In genomic region chr13:42049774-42050125, GRCm38 (mm10) we compare ENCODE assay signal across 8 mouse cellular contexts. TPM values are rescaled to one million over a fixed set of nuclear protein-coding genes. Genes with fewer than 3 reads are reported as not detected.
DNase-seq lines count a peak whose midpoint lies in the region; ATAC-seq and TF ChIP-seq lines count a peak whose summit lies in the region.

No protein-coding gene starts in this region.

- peak overlapping the region; percentile 79 for H3K4me2 ChIP-seq in heart, postnatal 0 days (ENCODE audit: low read depth, low read length)
- peak overlapping the region; percentile 82 for H3K4me2 ChIP-seq in forebrain, postnatal 0 days (ENCODE audit: low read depth)

- peak overlapping the region; percentile 85 for H3K9ac ChIP-seq in heart, postnatal 0 days (replicated peaks; ENCODE audit: low read depth, low read length)
- H3K9ac ChIP-seq in MEL (ENCODE audit: control insufficient read depth, low read depth, low read length, poor library complexity, severe bottlenecking) = peak overlapping the region; percentile 81
- H3K9ac ChIP-seq in forebrain, postnatal 0 days = peak overlapping the region; percentile 58

- no peak for TF ChIP-seq EP300 in heart, postnatal 0 days (IDR thresholded peaks at IDR 0.05; ENCODE audit: low read depth)
- no peak for TF ChIP-seq EP300 in MEL (IDR thresholded peaks at IDR 0.05; ENCODE audit: low read depth in 1 of 2, low read length in 2 of 2)

- H3K27ac ChIP-seq in heart, postnatal 0 days (ENCODE audit: low read depth) = peak overlapping the region; percentile 86
- H3K27ac ChIP-seq in MEL (ENCODE audit: control insufficient read depth, low read depth, low read length) = peak overlapping the region; percentile 38; the same call in 1 of the 2 replicates
- H3K27ac ChIP-seq in forebrain, postnatal 0 days (ENCODE audit: low read depth, low read length) = 0 out of 2 replicates have a peak overlapping the region, but pooled peaks have one; percentile 23

- H3K79me2 ChIP-seq in MEL (ENCODE audit: control insufficient read depth, insufficient read depth, low read length, poor library complexity) = peaks cover 3% of the 10 kb centered on the region; the same call in 1 of the 2 replicates

- ATAC-seq in heart, postnatal 0 days (ENCODE audit: insufficient read depth, low read depth) = no peak
- ATAC-seq in forebrain, postnatal 0 days = no peak
- ATAC-seq in megakaryocyte progenitor cell, adult 5-6 weeks (replicated peaks; ENCODE audit: poor library complexity) = no peak

- peak overlapping the region; percentile 93 for H3K4me3 ChIP-seq in heart, postnatal 0 days (ENCODE audit: low read depth, low read length)
- peak overlapping the region; percentile 65 to 69 for H3K4me3 ChIP-seq in MEL (ENCODE audit: control insufficient read depth in 1 of 2, insufficient read depth in 1 of 2, low read depth in 2 of 2, low read length in 2 of 2)
- peak overlapping the region; percentile 42 for H3K4me3 ChIP-seq in forebrain, postnatal 0 days (ENCODE audit: low read depth, low read length)

- no peak for TF ChIP-seq RAD21 in MEL (IDR thresholded peaks at IDR 0.05; ENCODE audit: low read depth, low read length)

- no peaks in the 10 kb centered on the region for H3K27me3 ChIP-seq in heart, postnatal 0 days (ENCODE audit: control insufficient read depth, insufficient read depth, low read length)
- no peaks in the 10 kb centered on the region for H3K27me3 ChIP-seq in MEL (ENCODE audit: control insufficient read depth in 1 of 2, insufficient read depth in 2 of 2, low read length in 2 of 2)
- H3K27me3 ChIP-seq in forebrain, postnatal 0 days (ENCODE audit: insufficient read depth, low read length) = no peaks in the 10 kb centered on the region

- TF ChIP-seq POLR2A in MEL (IDR thresholded peaks at IDR 0.05; ENCODE audit: control insufficient read depth in 1 of 2, insufficient read depth in 1 of 2, low read depth in 1 of 2, low read length in 2 of 2, poor library complexity in 1 of 2) = no peak

- TF ChIP-seq CTCF in heart, postnatal 0 days (IDR thresholded peaks at IDR 0.05; ENCODE audit: low read depth) = no peak
- no peak for TF ChIP-seq CTCF in MEL (IDR thresholded peaks at IDR 0.05 in 2 of 3, conservative IDR thresholded peaks at IDR 0.05 in 1 of 3; ENCODE audit: control insufficient read depth in 1 of 3, insufficient read depth in 1 of 3, low read depth in 2 of 3, low read length in 3 of 3, poor library complexity in 1 of 3, severe bottlenecking in 1 of 3)
- no peak for TF ChIP-seq CTCF in forebrain, postnatal 0 days (IDR thresholded peaks at IDR 0.05; ENCODE audit: low read depth)

- H3K36me3 ChIP-seq in heart, postnatal 0 days (replicated peaks; ENCODE audit: control insufficient read depth, insufficient read depth, low read length) = no peaks in the 10 kb centered on the region
- H3K36me3 ChIP-seq in MEL (ENCODE audit: control insufficient read depth in 1 of 2, insufficient read depth in 2 of 2, low read length in 2 of 2) = peaks cover 0 to 6% of the 10 kb centered on the region in 2 experiments; a peak in 2 of 4 replicates
- H3K36me3 ChIP-seq in forebrain, postnatal 0 days (ENCODE audit: insufficient read depth) = no peaks in the 10 kb centered on the region

- DNase-seq in heart, postnatal 0 days (ENCODE audit: low spot score) = no peak
- DNase-seq in heart, adult 9 months (ENCODE audit: low spot score in 2 of 2) = no peak
- peak; percentile 48 for DNase-seq in MEL (ENCODE audit: low read depth, low spot score)
- DNase-seq in forebrain, postnatal 0 days = no peak
- peak; percentile 43 for DNase-seq in mesoderm, embryonic 11.5 days (ENCODE audit: low read depth, low spot score)
- DNase-seq in cerebellum, postnatal 10 days = no peak
- DNase-seq in adrenal gland, postnatal 4 days (ENCODE audit: low spot score in 2 of 2) = no peak

- under 1% methylated on average over 8 of the region's 8 CpGs for WGBS in heart, postnatal 0 days
- 1% methylated on average over 8 of the region's 8 CpGs for WGBS in forebrain, postnatal 0 days

- no peaks in the 10 kb centered on the region for H3K9me3 ChIP-seq in heart, postnatal 0 days (replicated peaks; ENCODE audit: control insufficient read depth, low read length)
- no peaks in the 10 kb centered on the region for H3K9me3 ChIP-seq in MEL (replicated peaks; ENCODE audit: insufficient read depth, low read length)
- H3K9me3 ChIP-seq in forebrain, postnatal 0 days (ENCODE audit: low read length) = no peaks in the 10 kb centered on the region

- peaks cover 17% of the 10 kb centered on the region; the same call in 1 of the 2 replicates for H3K4me1 ChIP-seq in heart, postnatal 0 days (ENCODE audit: control insufficient read depth, insufficient read depth)
- H3K4me1 ChIP-seq in MEL (ENCODE audit: control insufficient read depth in 1 of 2, insufficient read depth in 2 of 2, low read length in 2 of 2) = peaks cover 2 to 4% of the 10 kb centered on the region in 2 experiments; a peak in 3 of 4 replicates
- 0 out of 2 replicates have a peak, but pooled peaks cover 9% of the 10 kb centered on the region for H3K4me1 ChIP-seq in forebrain, postnatal 0 days (ENCODE audit: insufficient read depth)

TF ChIP-seq in MEL, 35 proteins besides CTCF, POLR2A, EP300 and RAD21:
- TF ChIP-seq MXI1 (IDR thresholded peaks at IDR 0.05; ENCODE audit: low read depth, low read length) (peak; percentile 2; the same call in 1 of the 2 replicates), SIN3A (IDR thresholded peaks at IDR 0.05; ENCODE audit: low read length) (no peak; the same call in 1 of the 2 replicates)

RNA-seq across cellular contexts. Expression of gene Hivep1, which starts 2.1 kb away (rescaled TPM):
- 14.0 and 33.5 TPM in 2 replicates for total RNA-seq in heart, postnatal 0 days (2014; rRNA removed; ENCODE audit: low replicate concordance)
- 3.7 and 4.1 TPM in 2 replicates for polyA plus RNA-seq in heart, postnatal 0 days (2015; fragmentation: Nextera tagmentation; extraction: Ambion mirVana)
- total RNA-seq in MEL (2012; rRNA removed) = 2.2 and 3.9 TPM in 2 replicates
- 10 to 100 TPM in 1 of 2 experiments, not detected in 1; 15.9 TPM for polyA plus RNA-seq in MEL (2012; ENCODE audit: insufficient read depth in 1 of 2, insufficient read length in 2 of 2, low read depth in 1 of 2, low replicate concordance in 2 of 2, missing spikeins in 1 of 2)
- total RNA-seq in forebrain, postnatal 0 days (2014; rRNA removed) = 19.9 and 26.7 TPM in 2 replicates
- 10.8 and 16.6 TPM in 2 replicates for polyA plus RNA-seq in forebrain, postnatal 0 days (2015; fragmentation: Nextera tagmentation; extraction: Ambion mirVana)
- 36.8 and 40.9 TPM in 2 replicates for total RNA-seq in megakaryocyte progenitor cell, adult 5-6 weeks (2015)
- 10.8 and 13.8 TPM in 2 replicates for total RNA-seq in megakaryocyte progenitor cell, adult 5-6 weeks (2017)
- 10 to 100 TPM; 34.2 to 39.5 TPM for total RNA-seq in adrenal gland, postnatal 4 days (2021)

Comparison
In these comparisons a context has a peak if more than half of its experiments do, and no peak if none do; other contexts are left out.
1. DNase-seq: peak in MEL (single experiment) and mesoderm, embryonic 11.5 days (single experiment); none in heart, postnatal 0 days (single experiment), heart, adult 9 months (0 of 2), forebrain, postnatal 0 days (single experiment), cerebellum, postnatal 10 days (0 of 2) and adrenal gland, postnatal 4 days (0 of 2).
2. H3K27ac ChIP-seq: peak in every context shown above with its lines; median percentile 86 in heart, postnatal 0 days; 38 in MEL; 23 in forebrain, postnatal 0 days.
3. H3K4me3 ChIP-seq: peak in every context shown above with its lines; median percentile 93 in heart, postnatal 0 days; 67 in MEL; 42 in forebrain, postnatal 0 days.
4. Peak in every context shown above with its lines, with median percentiles within 50 percentile points of each other: H3K9ac ChIP-seq.